Mouse (Mus musculus) cerebellum, adult 18-20 months (tissue): ENCODE measurements around the gene Mok.
"Not testable (repeated sequence)": the region's sequence is repeated elsewhere in the genome, so short reads cannot be mapped to it uniquely, and the experiment has no call there.

Source experiments
- DNase-seq, 2 experiments: peaks; one replicate each; pipeline ENCODE4 v3.0.0; 2021

Mok gene

DNA sequence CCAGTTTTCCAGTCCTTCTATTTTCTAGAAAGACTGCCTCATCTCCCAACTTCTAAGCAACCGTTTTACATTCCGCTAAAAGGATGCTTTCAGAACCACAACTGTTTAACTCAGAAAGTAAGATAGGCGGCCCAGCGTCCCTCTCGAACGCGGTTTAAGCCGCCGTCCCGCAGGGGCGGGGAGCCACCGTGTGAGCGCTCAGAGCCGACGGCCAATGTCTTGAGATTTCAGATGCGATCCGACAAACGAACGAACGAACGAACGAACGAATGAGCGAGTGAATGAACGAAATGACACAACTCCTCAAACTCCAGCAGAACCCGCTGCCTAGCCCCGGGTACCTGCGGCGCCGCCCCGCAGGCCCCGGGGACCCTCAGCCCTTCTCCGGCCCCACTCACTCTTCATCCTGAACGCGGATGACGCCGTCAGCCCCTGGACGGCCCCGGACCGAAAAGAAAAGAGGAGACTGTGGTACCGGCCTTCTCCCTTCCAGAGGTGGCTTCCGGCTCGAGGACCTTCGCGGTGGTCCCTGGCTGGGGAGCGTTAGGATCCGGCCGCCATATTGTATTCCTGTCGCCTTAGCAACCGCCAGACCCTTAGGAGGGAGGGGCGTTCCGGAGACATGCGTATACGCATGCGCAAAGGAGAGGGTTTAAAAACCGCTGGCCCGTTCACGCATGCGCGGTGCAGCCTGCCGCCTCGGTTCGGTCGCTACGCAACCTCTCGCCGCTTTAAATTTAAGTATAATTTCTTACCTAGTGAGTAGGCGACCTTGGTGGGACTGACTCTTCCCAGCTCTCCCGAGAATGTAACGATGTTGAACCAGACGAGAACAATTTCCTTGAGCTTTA is at the start of gene Mok:
TSS of gene Mok (minus strand) at position 592 of the 851 bp plus-strand sequence.
- DNase-seq: peak; percentile 94 to 97

DNA sequence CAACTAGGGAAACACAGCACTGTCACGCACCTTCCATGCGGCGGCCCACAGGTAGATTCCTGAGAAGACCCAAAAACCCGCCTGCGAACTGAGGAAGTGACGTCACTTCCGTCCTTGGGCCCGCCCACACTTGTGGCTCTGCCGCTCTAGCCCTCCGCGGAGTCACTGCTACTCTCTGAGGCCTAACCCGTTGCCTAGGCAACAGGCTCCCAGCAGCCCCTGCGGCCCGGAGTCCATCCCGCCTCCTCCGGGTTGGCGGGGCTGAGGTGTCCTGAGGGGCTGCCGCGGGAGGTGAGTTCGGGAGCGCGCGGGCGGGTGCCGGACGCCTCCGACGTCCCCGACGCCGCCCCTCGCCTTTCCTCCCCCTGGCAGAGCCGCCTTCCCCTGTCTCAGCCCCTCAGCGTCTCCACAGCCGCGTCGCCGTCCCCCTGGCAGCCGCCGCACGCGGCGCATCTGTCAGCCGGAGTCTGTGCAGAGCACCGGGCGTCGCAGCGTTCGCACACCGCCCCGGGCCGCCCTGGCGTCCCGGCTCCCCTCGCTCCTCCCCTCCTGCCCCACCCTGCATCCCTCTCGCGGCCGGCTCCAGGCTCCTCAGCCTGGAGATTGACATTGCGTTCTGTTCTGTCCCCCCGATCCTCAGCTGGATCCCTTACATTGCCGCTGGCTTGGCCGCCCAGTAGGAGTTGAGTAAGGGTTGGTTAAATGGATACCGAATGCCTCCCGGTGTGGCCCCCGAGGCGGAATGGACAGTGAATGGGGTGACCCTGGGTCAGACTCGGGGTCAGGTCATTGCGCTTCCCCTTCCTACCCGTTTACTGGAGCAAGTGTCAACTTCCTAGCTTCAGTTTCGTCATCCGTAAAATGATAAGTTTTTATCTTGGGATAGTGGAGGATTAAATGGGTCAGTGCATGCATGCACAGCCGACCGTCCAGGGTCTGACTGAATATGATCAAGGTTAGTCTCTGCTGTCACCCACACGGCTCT is 48.6 kb upstream of the Mok start, which contains the start of the genes Cinp and Tecpr2:
TSS of gene Cinp (minus strand) at position 110 of the 985 bp plus-strand sequence.
TSS of gene Tecpr2 (plus strand) at position 229 of the 985 bp plus-strand sequence.
- peak; percentile 97 to 99 for DNase-seq

GRCm38 (mm10) chr12:110888606-110889005 is 47.9 kb upstream of the Mok start:
- no peak for DNase-seq

DNA sequence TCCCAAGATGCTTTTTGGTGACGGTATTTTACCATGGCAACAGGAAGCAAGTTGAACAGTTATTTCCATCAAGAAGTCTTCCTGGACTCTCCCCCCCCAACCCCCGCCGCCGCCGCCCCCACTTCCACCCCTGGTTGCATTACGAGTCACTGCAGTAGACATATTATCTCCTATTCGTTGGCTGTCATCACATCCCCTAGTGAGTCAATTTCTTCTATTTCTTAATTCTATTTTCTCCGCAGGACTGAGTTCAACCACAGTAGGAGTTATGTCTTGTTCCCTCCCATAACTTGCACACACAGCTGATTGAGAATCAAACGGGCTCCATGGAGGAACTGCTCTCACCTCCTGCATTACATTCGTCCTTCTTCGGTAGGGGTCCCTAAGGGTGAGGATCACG is 47.4 kb upstream of the Mok start:
- DNase-seq: no peak

GRCm38 (mm10) chr12:110885251-110885650 is 44.5 kb upstream of the Mok start:
- DNase-seq: no peak

DNA sequence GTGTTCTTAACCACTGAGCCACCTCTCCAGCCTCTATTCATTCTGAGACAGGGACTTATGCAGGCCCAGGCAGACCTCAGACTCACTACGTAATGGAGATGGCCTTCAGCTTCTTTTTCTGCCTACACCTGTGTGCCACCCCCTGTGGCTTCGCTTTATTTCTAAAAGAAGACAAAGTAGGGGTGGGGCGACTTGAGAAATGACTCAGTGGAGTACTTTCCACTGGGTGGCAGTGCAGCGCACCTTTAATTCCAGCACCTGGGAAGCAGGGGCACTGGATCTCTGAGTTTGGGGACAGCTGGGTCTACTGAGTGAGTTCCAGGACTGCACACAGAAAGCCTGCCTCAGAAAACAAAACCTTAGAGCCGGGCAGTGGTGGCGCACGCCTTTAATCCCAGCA is 41.6 kb upstream of the Mok start:
- no peak for DNase-seq

- no peak for DNase-seq
Observed at GRCm38 (mm10) chr12:110875351-110875750, 34.6 kb upstream of the Mok start.

DNA sequence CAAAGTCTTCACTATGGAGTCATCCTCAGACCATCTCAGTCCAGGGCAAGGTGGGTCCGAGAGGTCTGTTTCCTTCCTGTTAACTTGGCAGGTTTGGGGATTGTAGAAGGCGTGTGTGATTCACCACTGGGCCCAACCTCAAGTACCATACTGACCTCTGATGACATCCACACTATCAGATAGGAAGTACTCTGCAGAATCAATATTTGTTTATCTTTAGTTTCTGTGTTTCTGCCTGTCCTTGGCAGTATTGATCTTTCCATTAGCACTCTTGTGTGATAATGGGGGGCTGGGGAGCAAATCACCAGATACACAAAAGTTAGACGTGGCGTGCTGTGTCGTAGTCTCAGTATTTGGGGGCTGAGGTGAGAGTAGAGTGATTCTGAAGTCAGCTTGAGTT is 30.5 kb upstream of the Mok start:
- no peak for DNase-seq

- DNase-seq: no peak
Observed at GRCm38 (mm10) chr12:110870107-110870506, 29.4 kb upstream of the Mok start.

DNA sequence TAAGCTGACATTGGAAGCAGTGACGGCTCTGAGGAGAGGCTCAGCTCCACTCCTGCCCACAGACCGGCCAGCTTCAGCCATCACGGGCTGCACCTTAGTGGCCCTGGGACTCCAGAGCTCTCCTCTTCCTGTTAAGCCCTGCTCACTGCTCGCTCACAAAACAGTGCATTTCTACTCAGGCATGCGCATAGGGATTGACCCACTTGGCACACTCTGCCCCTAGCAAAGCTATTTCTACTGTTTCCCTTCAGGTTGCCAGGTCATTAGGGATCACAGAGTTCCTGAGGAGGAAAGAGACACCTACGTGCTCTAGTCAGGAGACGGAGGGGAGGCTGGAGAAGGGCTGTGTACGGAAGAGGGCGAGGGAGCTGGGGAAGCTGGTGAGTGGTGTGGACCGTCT is 25.2 kb upstream of the Mok start:
- DNase-seq: peak; percentile 44 to 60

DNA sequence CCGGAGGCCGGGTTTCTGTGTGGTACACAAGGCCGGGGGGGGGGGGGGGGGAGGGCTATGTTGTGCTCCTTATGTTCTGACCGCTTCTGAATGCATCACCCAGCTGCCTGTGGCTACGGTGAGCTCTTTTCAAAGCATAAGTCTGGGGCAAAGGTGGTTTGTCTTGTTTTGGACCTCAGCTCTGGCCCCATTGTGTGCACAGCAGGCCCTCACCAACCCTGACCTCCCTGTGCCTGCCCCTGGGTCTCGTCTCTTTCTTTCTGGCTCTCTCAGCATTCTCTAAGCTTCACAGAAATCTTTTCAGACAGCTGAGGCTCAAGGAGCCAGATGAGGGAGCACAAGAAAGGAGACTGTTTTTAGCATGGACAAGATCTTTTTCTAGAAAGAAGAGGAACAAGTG is 24.8 kb upstream of the Mok start:
- DNase-seq: no peak

- DNase-seq: no peak
Observed at GRCm38 (mm10) chr12:110864008-110864407, 23.3 kb upstream of the Mok start.

- DNase-seq: no peak
Observed at GRCm38 (mm10) chr12:110861256-110861655, 20.5 kb upstream of the Mok start.

GRCm38 (mm10) chr12:110860293-110860692 is 19.6 kb upstream of the Mok start:
- no peak for DNase-seq

- DNase-seq: not testable (repeated sequence)
Observed at GRCm38 (mm10) chr12:110858681-110859080, 17.9 kb upstream of the Mok start.

- no peak for DNase-seq
Observed at GRCm38 (mm10) chr12:110857196-110857595, 16.5 kb upstream of the Mok start.

- no peak for DNase-seq
Observed at GRCm38 (mm10) chr12:110854786-110855737, 14.3 kb upstream of the Mok start.

DNA sequence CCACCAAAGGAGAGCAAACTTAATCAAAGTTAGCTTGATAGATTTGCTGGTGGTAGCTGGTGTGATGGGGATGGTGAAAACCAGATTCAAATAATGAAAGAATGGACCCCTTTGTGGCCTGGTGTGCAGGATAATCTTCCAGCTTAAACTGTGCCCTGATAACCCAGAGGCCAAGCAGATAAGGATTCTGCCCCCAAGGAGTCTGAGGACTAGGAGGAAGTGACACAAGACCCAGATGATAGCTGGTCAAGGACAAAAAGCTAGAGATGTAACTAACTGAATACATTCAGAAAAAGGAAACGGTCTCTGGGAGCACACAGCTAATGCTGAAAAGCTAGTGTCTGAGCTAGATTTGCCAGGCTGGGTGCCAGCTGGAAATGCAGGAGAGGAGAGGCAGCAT is 11.2 kb upstream of the Mok start:
- DNase-seq: no peak

- DNase-seq: no peak
Observed at GRCm38 (mm10) chr12:110851414-110851813, 10.7 kb upstream of the Mok start.

DNA sequence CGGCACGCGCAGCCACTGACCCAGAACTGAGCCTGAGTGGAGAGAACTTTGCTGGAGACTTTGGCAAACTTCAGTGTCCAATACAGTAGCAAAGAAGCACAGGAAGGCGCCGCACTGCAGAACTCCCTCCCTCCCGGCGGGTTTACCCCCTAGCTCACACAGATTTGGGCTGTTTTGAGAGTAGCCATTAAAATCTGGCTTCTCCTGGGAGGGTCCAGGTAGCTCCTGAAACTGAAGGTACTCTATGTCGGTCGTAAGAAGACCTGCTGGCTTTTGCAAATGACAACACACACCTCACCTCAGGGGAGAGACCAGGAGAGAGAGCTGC is 10.2 kb upstream of the Mok start:
- no peak for DNase-seq

DNA sequence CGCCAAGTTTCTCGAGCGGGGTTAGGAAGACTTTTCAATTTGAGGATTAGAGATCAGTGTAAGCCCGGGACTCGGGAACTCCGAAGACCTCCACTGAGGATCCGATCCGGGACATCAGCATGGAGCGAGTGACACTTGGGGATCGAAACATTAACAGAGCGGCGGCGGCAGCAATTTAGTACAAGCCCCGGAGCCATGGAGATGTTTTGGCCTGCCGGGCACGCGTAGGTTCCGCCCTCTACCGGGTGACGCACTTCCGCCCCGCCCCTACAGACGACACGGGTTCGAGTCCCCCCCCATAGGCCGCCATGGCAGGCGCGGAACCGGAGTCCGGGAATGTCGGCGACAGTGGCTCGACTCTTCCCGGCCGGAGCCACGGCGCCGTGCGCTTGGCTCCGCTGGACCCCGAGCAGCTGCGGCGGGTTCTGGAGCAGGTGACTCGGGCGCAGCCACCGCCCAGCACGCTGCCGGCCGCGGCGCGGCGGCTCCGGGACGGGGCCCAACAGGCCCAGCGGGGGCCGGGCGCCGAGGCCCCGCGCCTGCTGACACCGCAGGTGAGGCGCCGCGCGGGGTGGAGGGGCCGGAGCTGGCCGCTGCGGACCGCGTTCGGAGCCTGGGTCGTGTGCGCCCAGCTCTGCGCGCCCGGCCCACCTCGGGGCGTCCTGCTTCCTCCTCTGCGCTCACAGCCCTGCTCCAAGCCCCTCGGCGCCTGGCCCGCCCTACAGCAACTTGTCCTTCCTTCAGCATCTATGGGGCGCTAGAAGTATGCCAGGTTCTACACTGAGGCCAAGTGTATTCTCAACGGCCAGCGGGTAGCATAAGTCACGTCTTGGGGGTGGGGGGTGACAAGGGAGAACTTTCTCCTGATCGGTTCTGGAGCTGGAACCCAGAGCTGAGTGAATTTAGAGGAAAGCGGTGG is 9.5 kb upstream of the Mok start, which contains the start of gene Zfp839:
TSS of gene Zfp839 (plus strand) at position 244 of the 919 bp plus-strand sequence.
- peak; percentile 86 to 93 for DNase-seq
